Mouse (Mus musculus) megakaryocyte, embryonic 14.5 days (primary cell): ENCODE data around the gene Gm21188. TPM values are rescaled to one million over a fixed set of nuclear protein-coding genes. Genes with fewer than 3 reads are reported as not detected.
"Not testable (repeated sequence)": the region's sequence is repeated elsewhere in the genome, so short reads cannot be mapped to it uniquely, and the experiment has no call there.

Experiments
- H3K27me3 ChIP-seq: replicated peaks from 2 replicates; pipeline ENCODE3; 2012; ENCODE audit warnings: inconsistent platforms
- H3K36me3 ChIP-seq: replicated peaks from 2 replicates; pipeline ENCODE3; 2012; ENCODE audit warnings: low read length, inconsistent platforms, mixed read lengths
- H3K4me1 ChIP-seq: 2 replicates; pipeline ENCODE4 v1.6.1; 2012; ENCODE audit warnings: inconsistent platforms
- H3K4me3 ChIP-seq: replicated peaks from 2 replicates; pipeline ENCODE3; 2012; ENCODE audit warnings: moderate library complexity, mild to moderate bottlenecking, inconsistent platforms
- H3K9me3 ChIP-seq: 2 replicates; pipeline ENCODE4 v1.6.1; 2012; ENCODE audit warnings: inconsistent platforms
- polyA plus RNA-seq: library from polyadenylated mRNA; stranded (reverse); fragments of >175 nt; gene quantifications from 2 replicates; pipeline ENCODE4 v1.2.3, GENCODE M21; 2012; ENCODE audit warnings: low replicate concordance; ENCODE audit not compliant: insufficient read depth

Gm21188 gene
- polyA plus RNA-seq = 9.4 TPM in 1 of 2 replicates, not detected in the other

DNA sequence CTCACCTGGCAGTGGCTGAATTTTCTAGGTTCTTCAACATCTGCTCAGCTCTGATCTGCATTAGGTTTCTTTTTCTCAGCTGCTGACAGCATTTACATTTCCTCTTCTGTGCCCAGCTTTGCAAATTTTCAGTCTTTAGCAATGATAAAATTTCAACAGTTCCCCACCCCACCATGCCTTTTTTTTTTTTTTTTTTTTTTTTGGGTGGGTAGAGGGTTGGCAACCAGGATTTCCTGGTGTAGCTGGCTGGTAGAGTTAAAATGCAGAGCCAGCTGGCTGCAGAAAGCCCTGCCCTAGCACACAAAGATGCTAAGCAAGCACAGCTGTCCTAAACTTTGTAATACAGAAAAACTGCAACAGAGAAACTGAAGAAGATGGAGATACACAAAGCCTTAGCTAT lies at the start of gene Gm21188:
TSS of gene Gm21188 (minus strand) at position 110 of the 400 bp plus-strand sequence.
- not testable (repeated sequence) for H3K36me3 ChIP-seq, H3K27me3 ChIP-seq, H3K9me3 ChIP-seq, H3K4me3 ChIP-seq, H3K4me1 ChIP-seq

DNA sequence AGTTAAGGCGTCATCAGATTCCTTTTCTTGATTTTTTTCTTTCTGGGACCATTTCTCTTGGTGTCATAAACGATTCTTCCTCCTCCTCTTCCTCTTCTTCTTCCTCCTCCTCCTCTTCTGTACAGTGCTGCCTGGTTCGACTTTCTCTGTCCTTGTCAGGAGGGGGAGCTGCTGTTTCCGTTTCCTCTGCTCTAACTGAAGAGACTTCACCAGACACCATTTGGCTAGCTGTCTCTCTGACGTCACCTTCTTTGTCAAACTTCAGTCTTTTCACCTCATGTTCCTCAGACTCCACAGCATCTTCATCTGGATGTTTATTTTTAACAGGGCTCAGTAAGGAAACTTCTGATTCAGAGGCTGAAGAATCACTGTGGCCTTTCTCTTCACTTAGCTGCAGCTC lies 47.3 kb upstream of the Gm21188 start:
- not testable (repeated sequence) for H3K9me3 ChIP-seq, H3K4me3 ChIP-seq, H3K36me3 ChIP-seq, H3K4me1 ChIP-seq, H3K27me3 ChIP-seq

DNA sequence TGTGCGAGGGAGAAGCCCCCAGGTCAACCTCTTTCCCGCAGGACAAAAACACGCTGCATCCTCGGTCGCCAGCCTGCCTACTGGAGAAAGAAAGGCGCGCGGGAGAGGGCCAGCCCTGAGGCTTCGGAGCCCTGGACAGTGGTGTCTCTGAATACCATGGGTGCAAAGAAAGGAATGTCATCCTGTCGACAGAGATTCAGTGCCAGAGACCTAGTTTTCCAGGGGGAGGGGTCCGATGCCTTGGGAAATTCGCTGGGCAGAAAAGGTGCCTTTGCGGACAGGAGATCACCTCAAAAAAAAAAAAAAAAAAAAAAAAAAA lies 44.9 kb upstream of the Gm21188 start:
- not testable (repeated sequence) for H3K36me3 ChIP-seq, H3K27me3 ChIP-seq, H3K4me1 ChIP-seq, H3K4me3 ChIP-seq, H3K9me3 ChIP-seq

DNA sequence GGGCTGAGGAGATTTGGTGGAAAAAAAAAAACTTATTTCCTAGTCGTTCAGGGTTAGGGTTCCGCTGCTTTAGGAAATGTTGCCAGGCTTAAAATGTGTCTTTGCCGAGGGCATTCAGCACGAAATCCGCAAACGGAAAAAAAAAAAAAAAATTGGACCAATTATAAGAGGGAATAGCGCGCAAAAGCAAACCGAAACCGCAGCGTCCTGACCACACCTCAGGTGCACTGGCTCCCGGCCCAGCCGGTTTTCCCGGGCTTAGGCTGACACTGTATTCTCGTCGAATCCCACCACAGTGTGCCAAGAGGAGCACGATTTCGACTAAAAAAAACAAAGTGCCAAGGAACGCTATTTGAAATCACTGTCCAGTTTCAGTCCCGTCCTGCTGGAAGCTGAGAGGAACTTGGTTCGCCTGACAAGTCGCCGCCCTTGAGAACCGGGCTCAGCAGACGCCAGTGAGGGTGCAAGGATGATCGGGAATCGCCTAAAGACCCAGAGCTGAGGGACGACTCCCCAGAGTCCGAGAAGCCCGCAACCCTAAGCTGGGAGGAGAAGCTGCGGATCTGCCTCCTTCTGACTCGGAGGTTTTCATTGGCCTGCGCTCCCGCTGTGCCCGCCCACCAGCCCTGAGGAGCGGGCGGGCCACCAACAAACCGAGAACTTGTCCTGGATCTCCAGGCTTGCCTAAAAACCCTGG lies 44.4 kb upstream of the Gm21188 start:
- not testable (repeated sequence) for H3K4me3 ChIP-seq, H3K4me1 ChIP-seq, H3K27me3 ChIP-seq, H3K9me3 ChIP-seq, H3K36me3 ChIP-seq

DNA sequence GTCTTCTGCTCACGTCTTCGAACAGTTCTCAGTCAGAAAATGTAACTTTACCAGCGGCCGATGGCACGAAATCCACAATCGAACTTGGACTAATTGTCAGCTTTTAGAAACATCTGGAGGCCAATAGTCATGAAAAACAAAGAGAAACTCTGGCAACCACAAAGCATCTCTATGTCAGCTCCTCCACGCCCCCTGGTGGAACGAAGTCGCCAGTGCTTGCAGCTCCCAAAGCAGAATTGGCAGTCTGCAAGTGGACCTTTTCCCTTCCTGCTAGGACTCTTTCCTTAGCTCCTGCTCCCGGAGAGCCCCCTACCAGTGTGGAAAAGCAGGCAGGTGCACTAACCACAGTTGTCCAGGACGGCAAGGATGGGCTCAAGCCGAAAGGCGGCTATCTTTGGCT lies 41.0 kb upstream of the Gm21188 start:
- not testable (repeated sequence) for H3K27me3 ChIP-seq, H3K4me3 ChIP-seq, H3K36me3 ChIP-seq, H3K4me1 ChIP-seq, H3K9me3 ChIP-seq

DNA sequence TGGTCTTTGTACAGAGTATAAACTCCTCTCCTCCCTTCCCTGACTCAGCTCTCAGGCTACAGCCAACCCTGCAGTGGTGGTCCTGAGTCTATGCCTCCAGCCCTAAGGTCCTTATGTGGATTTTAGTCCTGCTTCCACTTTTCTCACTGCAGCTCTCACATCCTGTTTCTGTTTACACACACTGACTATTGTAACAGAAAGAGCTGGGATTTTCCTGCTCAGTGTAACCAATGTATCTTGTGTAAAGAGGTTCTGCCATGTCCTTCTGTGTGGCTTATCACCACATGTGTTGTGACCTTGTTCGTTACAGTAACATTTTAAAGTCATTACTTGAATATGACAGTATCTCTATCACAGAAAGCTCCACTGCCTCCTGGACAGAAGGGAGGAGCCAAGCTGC lies 27.6 kb upstream of the Gm21188 start:
- not testable (repeated sequence) for H3K4me3 ChIP-seq, H3K36me3 ChIP-seq, H3K4me1 ChIP-seq, H3K27me3 ChIP-seq, H3K9me3 ChIP-seq

DNA sequence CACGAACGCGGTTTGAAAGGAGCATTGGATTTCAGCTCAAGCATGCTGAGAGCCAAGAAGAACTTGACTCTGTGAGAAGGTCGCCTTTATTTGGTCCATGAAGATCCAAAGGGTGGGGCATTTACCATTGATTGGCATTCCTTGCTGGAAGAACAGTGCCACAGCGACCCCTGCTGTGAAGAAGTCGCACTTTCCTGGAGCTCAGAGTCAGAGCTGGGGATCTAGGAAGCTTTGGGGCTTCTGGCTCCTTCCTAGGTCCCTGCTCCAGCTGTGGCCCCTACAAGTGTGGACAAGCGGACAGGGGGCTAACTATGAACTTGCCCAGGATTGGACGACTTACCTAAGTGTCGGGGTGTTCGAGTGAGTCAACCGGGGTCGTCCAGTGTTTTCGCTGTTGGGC lies 18.9 kb upstream of the Gm21188 start:
- not testable (repeated sequence) for H3K36me3 ChIP-seq, H3K27me3 ChIP-seq, H3K4me3 ChIP-seq, H3K4me1 ChIP-seq, H3K9me3 ChIP-seq

DNA sequence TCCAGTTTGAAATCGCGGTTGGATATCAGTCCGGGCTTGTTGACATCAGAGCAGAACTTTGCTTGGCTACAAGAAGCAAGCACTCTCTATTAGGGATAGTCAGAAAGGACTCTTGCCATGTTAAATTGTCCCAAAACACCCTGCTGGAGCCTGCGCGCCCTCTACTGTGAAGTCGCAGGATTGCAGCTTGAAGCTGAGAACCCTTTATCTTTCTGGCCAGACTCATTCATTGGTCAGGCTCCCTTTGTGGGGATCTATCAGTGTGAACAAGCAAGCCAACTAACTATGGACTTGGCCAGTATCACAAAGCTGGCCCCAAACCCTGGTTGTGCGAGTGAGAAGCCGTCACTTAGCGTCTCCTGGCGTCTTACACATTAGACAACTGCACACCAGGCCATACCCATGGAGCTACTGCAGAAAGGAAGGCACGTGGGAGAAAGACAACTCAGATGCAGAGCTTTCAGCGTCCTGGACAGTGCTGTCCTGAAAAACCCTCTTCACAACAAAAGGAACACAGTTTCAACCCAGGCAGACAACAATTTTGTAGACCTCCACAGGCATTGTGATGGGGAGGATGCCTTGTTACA lies 18.1 kb upstream of the Gm21188 start:
- H3K4me1 ChIP-seq, H3K27me3 ChIP-seq, H3K4me3 ChIP-seq, H3K36me3 ChIP-seq, H3K9me3 ChIP-seq: not testable (repeated sequence)

DNA sequence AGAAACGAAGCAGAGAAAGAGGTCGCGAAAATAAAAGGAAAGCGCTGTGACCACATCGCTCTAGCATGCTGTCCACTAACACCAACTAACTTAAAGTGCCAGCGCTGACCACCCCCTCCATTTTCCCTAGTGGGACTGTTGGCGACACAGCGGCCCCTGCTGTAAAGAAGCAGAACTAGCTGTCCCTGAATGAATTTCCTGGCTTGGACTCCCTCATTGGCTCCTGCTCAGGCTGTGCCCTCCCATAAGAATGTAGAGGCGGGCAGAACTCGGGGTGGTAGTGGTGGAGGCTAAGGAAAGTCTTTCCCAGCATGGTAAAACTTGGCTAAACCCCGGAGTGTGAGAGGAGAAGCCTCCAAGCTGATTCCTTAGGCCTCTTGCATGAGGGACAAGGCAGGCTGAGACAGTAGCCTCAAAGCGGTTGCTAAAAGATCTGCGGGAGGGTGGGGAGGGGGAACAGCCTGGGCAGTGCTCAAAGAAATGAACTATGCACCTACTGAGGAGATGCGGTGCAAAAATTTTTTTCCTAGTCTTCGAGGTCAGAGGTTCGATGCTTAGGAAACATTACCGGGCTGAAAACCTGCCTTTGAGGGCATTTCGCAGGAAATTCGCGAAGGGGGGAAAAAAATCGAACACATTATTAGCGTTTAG lies 11.6 kb upstream of the Gm21188 start:
- H3K4me3 ChIP-seq, H3K4me1 ChIP-seq, H3K27me3 ChIP-seq, H3K9me3 ChIP-seq, H3K36me3 ChIP-seq: not testable (repeated sequence)

DNA sequence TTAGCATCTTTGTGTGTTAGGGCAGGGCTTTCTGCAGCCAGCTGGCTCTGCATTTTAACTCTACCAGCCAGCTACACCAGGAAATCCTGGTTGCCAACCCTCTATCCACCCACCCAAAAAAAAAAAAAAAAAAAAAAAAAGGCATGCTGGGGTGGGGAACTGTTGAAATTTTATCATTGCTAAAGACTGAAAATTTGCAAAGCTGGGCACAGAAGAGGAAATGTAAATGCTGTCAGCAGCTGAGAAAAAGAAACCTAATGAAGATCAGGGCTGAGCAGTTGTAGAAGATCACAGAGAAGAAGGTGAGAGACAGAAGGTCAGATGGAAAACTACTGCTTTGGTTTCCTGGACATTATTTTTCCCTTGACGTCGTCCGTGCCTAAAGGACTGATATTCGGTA lies 10.9 kb upstream of the Gm21188 start:
- H3K4me3 ChIP-seq, H3K4me1 ChIP-seq, H3K27me3 ChIP-seq, H3K9me3 ChIP-seq, H3K36me3 ChIP-seq: not testable (repeated sequence)

DNA sequence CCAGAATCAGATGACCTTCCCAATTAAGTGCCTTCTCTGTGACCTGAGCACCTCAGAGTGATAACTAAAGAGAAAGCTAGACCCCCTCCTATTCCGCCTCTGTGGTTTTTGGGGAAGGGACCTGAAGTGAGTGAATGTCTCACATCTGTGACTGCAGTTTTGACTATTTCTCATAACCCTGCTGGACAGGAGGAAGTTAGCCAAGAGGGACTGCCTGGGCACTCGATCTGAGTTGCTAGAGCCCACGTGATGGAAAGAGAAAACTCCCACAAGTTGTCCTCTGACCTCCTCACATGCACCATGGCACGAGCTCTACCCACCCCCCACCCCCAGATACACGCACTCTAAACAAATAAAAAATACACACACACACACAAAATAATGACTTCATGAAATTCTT lies 3.4 kb downstream of the Gm21188 start:
- not testable (repeated sequence) for H3K4me3 ChIP-seq, H3K27me3 ChIP-seq, H3K9me3 ChIP-seq, H3K36me3 ChIP-seq, H3K4me1 ChIP-seq

DNA sequence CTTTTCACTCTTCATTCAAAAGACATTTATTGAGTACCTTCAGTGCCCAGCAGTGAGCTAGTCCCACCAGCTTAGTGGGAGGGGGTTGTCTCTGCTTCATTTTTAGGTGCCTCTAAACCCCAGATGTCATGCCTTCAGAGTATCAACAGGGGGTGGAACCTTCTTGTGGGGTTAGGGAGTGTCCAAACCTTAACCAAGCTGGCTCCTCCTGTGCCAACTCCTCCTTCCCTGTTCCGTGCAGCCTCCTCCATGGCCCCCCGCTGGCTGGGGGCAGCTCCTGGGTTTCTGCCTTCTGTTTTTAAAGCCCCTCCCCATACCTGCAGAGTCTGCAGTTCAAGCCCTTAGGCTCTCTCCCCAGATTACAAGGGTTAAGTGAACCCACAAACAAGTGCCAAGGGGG lies 3.8 kb downstream of the Gm21188 start:
- not testable (repeated sequence) for H3K4me1 ChIP-seq, H3K27me3 ChIP-seq, H3K9me3 ChIP-seq, H3K4me3 ChIP-seq, H3K36me3 ChIP-seq

DNA sequence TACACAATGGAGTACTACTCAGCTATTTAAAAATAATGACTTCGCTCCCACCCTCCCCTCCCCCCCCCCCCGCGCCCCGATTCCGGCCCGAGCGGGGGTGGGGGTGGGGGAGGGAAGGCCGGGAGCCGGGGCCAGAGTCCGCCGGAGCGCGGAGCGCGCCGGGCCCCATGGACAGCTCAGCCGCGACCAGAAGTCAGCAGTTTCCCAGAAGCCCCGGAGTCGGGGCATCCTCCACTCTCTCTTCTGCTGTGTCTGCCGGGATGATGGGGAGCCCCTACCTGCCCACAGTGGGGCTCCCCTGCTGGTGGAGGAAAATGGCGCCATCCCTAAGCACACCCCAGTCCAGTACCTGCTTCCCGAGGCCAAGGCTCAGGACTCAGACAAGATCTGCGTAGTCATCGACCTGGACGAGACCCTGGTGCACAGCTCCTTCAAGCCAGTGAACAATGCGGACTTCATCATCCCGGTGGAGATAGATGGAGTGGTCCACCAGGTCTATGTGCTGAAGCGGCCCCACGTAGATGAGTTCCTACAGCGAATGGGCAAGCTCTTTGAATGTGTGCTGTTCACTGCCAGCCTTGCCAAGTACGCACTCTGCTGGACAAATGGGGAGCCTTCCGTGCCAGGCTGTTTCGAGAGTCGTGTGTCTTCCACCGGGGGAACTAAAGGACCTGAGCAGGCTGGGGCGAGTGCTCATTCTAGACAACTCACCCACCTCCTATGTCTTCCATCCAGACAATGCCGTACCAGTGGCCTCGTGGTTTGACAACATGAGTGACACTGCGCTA lies 5.4 kb downstream of the Gm21188 start:
- not testable (repeated sequence) for H3K27me3 ChIP-seq, H3K4me3 ChIP-seq, H3K4me1 ChIP-seq, H3K9me3 ChIP-seq, H3K36me3 ChIP-seq

DNA sequence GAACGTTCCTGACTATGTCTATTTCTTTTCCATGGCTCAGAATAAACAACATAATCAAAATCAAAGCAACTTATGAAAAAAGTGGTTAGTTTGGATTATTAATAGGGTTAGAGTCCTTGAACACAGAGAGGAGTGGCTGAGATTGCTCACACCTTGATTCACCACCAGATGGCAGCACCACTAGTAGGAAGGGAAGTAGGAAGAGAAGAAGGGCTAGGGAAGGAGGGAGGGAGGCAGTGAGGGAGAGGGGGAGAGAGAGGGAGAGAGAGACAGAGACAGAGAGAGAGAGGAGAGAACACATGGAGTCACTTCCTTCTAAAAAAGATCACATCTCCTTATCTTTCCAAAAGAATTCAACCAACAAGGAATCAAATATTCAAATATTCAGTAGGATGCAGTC lies 10.8 kb downstream of the Gm21188 start:
- not testable (repeated sequence) for H3K9me3 ChIP-seq

DNA sequence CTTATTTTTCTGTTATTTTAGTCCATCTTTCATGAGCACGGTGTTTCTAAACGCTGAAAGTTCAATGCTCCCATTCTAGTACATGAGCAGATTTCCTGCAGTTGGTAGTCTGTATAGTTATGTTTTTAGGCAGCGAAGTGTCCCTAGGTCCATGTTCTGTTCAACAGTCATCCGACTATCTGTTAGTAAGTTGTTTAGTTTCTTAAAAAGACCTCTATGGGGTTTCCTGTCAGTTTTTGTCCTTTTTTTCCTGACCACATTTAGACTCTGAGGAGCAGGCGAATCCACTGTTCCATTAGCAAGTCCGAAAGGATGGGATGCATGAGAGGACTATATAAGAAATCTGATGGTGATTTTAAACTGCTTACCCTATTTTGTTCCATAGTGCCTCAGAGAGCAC lies 14.1 kb downstream of the Gm21188 start:
- H3K27me3 ChIP-seq, H3K4me1 ChIP-seq, H3K36me3 ChIP-seq, H3K4me3 ChIP-seq: not testable (repeated sequence)
- peaks cover 16% of the 10 kb centered on the region for H3K9me3 ChIP-seq

More for the DNA sequence above, 10.8 kb downstream of the Gm21188 start:
- H3K36me3 ChIP-seq, H3K4me3 ChIP-seq, H3K4me1 ChIP-seq, H3K27me3 ChIP-seq: not testable (repeated sequence)

DNA sequence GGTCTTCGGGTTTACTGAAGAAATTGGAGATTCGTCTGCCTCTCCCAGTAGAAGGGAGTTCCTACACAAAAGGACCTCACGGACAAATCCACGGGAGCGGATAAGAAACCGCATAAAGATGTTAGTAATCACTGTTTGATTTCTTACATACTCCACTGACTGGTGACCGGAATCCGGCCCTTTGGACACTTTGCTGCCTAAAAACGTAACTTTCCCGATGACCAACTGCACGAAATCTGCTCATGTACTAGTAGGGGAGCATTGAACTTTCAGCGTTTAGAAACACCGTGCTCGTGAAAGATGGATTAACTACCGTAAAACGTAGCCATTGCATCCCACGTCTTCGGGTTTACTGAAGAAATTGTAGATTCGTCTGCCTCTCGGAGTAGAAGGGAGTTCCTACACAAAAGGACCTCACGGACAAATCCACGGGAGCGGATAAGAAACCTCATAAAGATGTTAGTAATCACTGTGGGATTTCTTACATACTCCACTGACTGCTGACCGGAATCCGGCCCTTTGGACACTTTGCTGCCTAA lies 15.3 kb downstream of the Gm21188 start:
- not testable (repeated sequence) for H3K4me1 ChIP-seq, H3K27me3 ChIP-seq
- H3K9me3 ChIP-seq = peaks cover 16% of the 10 kb centered on the region

More for the DNA sequence above, 15.3 kb downstream of the Gm21188 start:
- H3K36me3 ChIP-seq, H3K4me3 ChIP-seq: not testable (repeated sequence)
